Mouse (Mus musculus): ENCODE results near the gene Hao1. TPM values are rescaled to one million over a fixed set of nuclear protein-coding genes. Genes with fewer than 3 reads are reported as not detected.
A peak's percentile ranks its signal among the peaks of the same experiment; 100 is the strongest.

Hao1 gene
- polyA plus RNA-seq, 1 experiment from 2014 or later: 0.38 TPM

DNA sequence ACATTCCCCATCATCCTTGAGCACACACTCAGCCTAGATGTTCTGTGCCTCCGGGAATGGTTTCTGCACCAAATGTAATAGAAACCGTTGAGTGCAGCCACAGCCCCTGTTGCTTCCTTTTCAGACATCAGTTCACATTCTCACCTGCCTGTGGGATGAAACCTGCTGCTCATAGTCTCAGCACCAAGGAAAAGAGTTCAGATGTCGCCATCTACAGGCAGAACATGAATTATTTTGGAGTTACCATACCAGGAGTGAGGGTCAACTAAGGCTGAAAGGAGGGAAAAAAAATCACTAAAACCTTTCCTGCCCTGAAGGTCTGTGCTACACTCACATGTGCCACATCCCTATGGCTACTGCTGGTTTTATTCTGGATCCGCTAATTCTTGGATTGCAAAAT, 71.5 kb downstream of the Hao1 start:
- H3K9me3 ChIP-seq (ENCODE audit: control insufficient read depth, low read length): no peaks in the 10 kb centered on the region
- WGBS: 39% methylated on average over 4 of the region's 4 CpGs
- H3K9ac ChIP-seq (ENCODE audit: low read length): no peak overlapping the region
- ATAC-seq (ENCODE audit: low FRiP score, low TSS enrichment) (no peak), DNase-seq (ENCODE audit: low spot score) (peak; percentile 16)
- no peaks in the 10 kb centered on the region for H3K36me3 ChIP-seq (ENCODE audit: control insufficient read depth, insufficient read depth, low read length)
- TF ChIP-seq EP300 (optimal IDR thresholded peaks at IDR 0.05) (no peak), CTCF (IDR thresholded peaks at IDR 0.05; ENCODE audit: low read depth) (peak; percentile 75)
- no peak overlapping the region for H3K4me2 ChIP-seq (replicated peaks; ENCODE audit: low read depth)
- H3K4me3 ChIP-seq (ENCODE audit: low read depth, low read length): no peak overlapping the region
- no peaks in the 10 kb centered on the region for H3K4me1 ChIP-seq (replicated peaks; ENCODE audit: control insufficient read depth, insufficient read depth)
- H3K27ac ChIP-seq (replicated peaks): no peak overlapping the region
- no peaks in the 10 kb centered on the region for H3K27me3 ChIP-seq (ENCODE audit: control insufficient read depth, insufficient read depth, low read length)

DNA sequence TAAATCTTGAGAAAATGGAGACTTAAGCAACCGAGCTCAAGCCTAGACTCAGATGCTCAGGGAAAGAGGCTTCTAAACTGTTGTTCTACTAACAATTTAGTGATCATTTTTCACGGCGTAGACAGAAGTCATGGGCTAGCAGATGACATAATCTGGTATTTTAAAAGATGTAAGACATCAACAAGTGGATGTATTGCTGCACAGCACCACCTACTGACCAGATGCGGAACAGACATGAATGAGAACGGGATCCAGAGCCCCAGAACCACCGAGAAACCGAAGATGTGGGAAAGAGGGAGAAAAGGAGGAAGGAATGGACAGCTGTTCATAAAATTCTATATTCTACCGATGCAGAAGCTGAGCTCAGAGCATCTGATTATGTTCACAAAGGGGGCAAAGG, 72.4 kb downstream of the Hao1 start:
- Histone ChIP-seq H3K4me2 (replicated peaks; ENCODE audit: low read depth) (no peak overlapping the region), H3K27ac (replicated peaks) (no peak overlapping the region), H3K4me3 (ENCODE audit: low read depth, low read length) (no peak overlapping the region), H3K27me3 (ENCODE audit: control insufficient read depth, insufficient read depth, low read length) (no peaks in the 10 kb centered on the region), H3K9ac (ENCODE audit: low read length) (no peak overlapping the region), H3K9me3 (ENCODE audit: control insufficient read depth, low read length) (no peaks in the 10 kb centered on the region), H3K4me1 (replicated peaks; ENCODE audit: control insufficient read depth, insufficient read depth) (no peaks in the 10 kb centered on the region), H3K36me3 (ENCODE audit: control insufficient read depth, insufficient read depth, low read length) (no peaks in the 10 kb centered on the region)
- WGBS: 6% methylated on average over 8 of the region's 8 CpGs
- peak; percentile 70 for DNase-seq (ENCODE audit: low spot score)
- no peak; the same call in 1 of the 2 replicates for ATAC-seq (ENCODE audit: low FRiP score, low TSS enrichment)
- TF ChIP-seq CTCF (IDR thresholded peaks at IDR 0.05; ENCODE audit: low read depth) (peak; percentile 95), EP300 (optimal IDR thresholded peaks at IDR 0.05) (no peak)

DNA sequence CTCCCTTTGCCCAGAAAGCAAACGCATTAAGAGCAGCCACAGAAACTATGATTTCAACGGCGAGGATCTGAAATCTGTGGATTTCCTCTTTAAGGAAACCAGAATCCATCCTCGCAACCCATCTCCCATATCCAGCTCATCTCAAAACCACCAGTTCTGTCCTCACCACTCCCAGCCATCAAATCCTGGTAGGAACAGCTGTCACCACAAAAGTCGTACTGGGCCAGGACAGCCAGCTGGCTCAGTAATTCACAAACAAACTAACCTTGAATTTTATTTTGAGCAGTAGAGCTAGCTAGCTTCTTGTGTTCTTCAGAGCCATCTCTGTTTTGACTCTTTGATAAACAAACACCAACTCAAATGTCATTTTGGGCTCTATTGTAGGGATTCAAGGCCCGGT, 73.0 kb downstream of the Hao1 start:
- H3K4me2 ChIP-seq (replicated peaks; ENCODE audit: low read depth): no peak overlapping the region

DNA sequence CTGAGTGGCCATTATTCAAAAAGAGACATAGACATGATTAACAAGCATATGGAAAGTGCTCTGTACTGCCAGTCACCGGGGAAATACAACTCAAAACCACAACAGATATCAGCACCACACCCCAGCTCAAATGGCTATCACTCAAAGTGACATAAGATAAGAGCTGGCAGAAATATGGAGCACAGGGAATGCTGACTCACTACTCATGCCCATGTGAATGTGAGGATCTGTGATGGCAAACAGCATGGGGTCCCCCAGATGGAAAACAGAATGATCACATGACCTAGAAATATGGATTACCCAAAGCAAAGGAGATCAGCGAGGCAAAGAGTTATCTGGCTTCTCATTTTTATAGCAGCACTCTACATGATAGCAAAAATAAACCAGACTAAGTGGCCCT, 89.0 kb downstream of the Hao1 start:
- Histone ChIP-seq H3K27ac (replicated peaks) (no peak overlapping the region), H3K4me1 (replicated peaks; ENCODE audit: control insufficient read depth, insufficient read depth) (no peaks in the 10 kb centered on the region), H3K9ac (ENCODE audit: low read length) (no peak overlapping the region), H3K27me3 (ENCODE audit: control insufficient read depth, insufficient read depth, low read length) (no peaks in the 10 kb centered on the region), H3K36me3 (ENCODE audit: control insufficient read depth, insufficient read depth, low read length) (no peaks in the 10 kb centered on the region), H3K9me3 (ENCODE audit: control insufficient read depth, low read length) (no peaks in the 10 kb centered on the region), H3K4me3 (ENCODE audit: low read depth, low read length) (no peak overlapping the region), H3K4me2 (replicated peaks; ENCODE audit: low read depth) (no peak overlapping the region)
- no peak for TF ChIP-seq EP300 (optimal IDR thresholded peaks at IDR 0.05)
- no peak for TF ChIP-seq CTCF (IDR thresholded peaks at IDR 0.05; ENCODE audit: low read depth)
- 70% methylated on average over 2 of the region's 2 CpGs for WGBS
- DNase-seq (ENCODE audit: low spot score) (no peak), ATAC-seq (ENCODE audit: low FRiP score, low TSS enrichment) (peak; percentile 87)

More for the DNA sequence above, 73.0 kb downstream of the Hao1 start:
- no peaks in the 10 kb centered on the region for H3K9me3 ChIP-seq (ENCODE audit: control insufficient read depth, low read length)
- H3K36me3 ChIP-seq (ENCODE audit: control insufficient read depth, insufficient read depth, low read length): no peaks in the 10 kb centered on the region
- DNase-seq (ENCODE audit: low spot score): no peak
- H3K9ac ChIP-seq (ENCODE audit: low read length): no peak overlapping the region
- no peaks in the 10 kb centered on the region for H3K27me3 ChIP-seq (ENCODE audit: control insufficient read depth, insufficient read depth, low read length)
- WGBS: 90% methylated on average over 6 of the region's 6 CpGs
- no peaks in the 10 kb centered on the region for H3K4me1 ChIP-seq (replicated peaks; ENCODE audit: control insufficient read depth, insufficient read depth)
- H3K27ac ChIP-seq (replicated peaks): no peak overlapping the region
- no peak for ATAC-seq (ENCODE audit: low FRiP score, low TSS enrichment)
- TF ChIP-seq EP300 (optimal IDR thresholded peaks at IDR 0.05) (no peak), CTCF (IDR thresholded peaks at IDR 0.05; ENCODE audit: low read depth) (no peak)
- no peak overlapping the region for H3K4me3 ChIP-seq (ENCODE audit: low read depth, low read length)

DNA sequence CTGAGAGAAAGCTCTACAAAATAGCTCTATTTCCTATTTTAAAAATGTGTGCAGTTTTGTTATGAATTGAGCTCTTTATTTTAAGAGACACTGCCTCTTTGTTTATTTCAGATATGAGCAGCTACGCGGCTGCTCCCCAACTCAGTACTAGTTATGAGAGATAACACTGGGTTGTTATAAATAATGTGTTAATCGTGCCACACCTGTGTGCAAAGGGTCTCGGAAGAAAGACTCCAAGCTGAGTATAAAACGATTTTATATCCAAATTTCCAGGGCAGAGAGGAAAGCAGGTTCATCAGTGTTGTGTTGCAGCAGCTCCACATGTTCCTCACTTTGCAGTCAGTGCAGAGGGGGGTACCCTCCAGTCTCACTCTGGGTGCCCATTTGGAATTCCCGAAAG, 91.8 kb downstream of the Hao1 start:
- Histone ChIP-seq H3K9me3 (ENCODE audit: control insufficient read depth, low read length) (no peaks in the 10 kb centered on the region), H3K36me3 (ENCODE audit: control insufficient read depth, insufficient read depth, low read length) (no peaks in the 10 kb centered on the region), H3K4me3 (ENCODE audit: low read depth, low read length) (no peak overlapping the region), H3K4me2 (replicated peaks; ENCODE audit: low read depth) (no peak overlapping the region), H3K27me3 (ENCODE audit: control insufficient read depth, insufficient read depth, low read length) (no peaks in the 10 kb centered on the region), H3K27ac (replicated peaks) (no peak overlapping the region), H3K4me1 (replicated peaks; ENCODE audit: control insufficient read depth, insufficient read depth) (no peaks in the 10 kb centered on the region), H3K9ac (ENCODE audit: low read length) (no peak overlapping the region)
- DNase-seq (ENCODE audit: low spot score): no peak
- WGBS: 51% methylated on average over 6 of the region's 6 CpGs
- no peak for TF ChIP-seq CTCF (IDR thresholded peaks at IDR 0.05; ENCODE audit: low read depth)
- TF ChIP-seq EP300 (optimal IDR thresholded peaks at IDR 0.05): no peak
- ATAC-seq (ENCODE audit: low FRiP score, low TSS enrichment): no peak

DNA sequence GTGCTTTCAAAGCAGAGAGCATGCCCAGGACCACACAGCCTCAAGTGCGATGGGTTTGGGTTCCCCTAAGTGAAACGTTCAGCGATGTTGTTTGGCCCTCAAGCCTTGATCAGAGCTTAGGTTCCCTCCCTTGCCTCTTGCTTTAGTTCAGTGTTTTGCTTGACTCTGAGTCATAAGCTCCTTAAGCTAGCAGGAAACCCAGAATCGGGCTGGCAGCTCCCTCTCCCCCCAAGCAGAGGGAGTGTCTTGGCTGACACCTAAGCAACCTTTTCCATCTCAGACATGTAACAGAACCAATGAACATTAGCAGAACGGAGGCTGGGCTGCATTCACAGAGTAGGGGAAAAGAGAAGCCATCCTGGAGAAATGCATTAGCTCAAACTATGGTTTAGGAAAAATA, 93.3 kb downstream of the Hao1 start:
- Histone ChIP-seq H3K9me3 (ENCODE audit: control insufficient read depth, low read length) (no peaks in the 10 kb centered on the region), H3K36me3 (ENCODE audit: control insufficient read depth, insufficient read depth, low read length) (no peaks in the 10 kb centered on the region), H3K4me2 (replicated peaks; ENCODE audit: low read depth) (no peak overlapping the region), H3K4me3 (ENCODE audit: low read depth, low read length) (no peak overlapping the region), H3K4me1 (replicated peaks; ENCODE audit: control insufficient read depth, insufficient read depth) (peaks cover 4% of the 10 kb centered on the region; the same call in 1 of the 2 replicates), H3K9ac (ENCODE audit: low read length) (no peak overlapping the region), H3K27me3 (ENCODE audit: control insufficient read depth, insufficient read depth, low read length) (no peaks in the 10 kb centered on the region), H3K27ac (replicated peaks) (peak overlapping the region; percentile 71)
- WGBS: 28% methylated on average over 5 of the region's 5 CpGs
- DNase-seq (ENCODE audit: low spot score) (peak; percentile 47), ATAC-seq (ENCODE audit: low FRiP score, low TSS enrichment) (peak; percentile 85)
- TF ChIP-seq CTCF (IDR thresholded peaks at IDR 0.05; ENCODE audit: low read depth) (no peak), EP300 (optimal IDR thresholded peaks at IDR 0.05) (no peak)
